Mouse (Mus musculus): ENCODE data around the gene Sdf4. TPM values are rescaled to one million over a fixed set of nuclear protein-coding genes. Genes with fewer than 3 reads are reported as not detected.

The Sdf4 gene
- total RNA-seq (2021) (100 to 1,000 TPM; 260 to 282 TPM), polyA plus RNA-seq (2012; rRNA removed) (47.5 and 50.7 TPM in 2 replicates)
- long read RNA-seq, full-length matches to known transcripts, result 212 of 236 reads
- long read RNA-seq, partial matches to known transcripts, result 21 of 236 reads
- long read RNA-seq, other reads (novel, unspliced or antisense), result 3 of 236 reads

- peak; percentile 91 for DNase-seq
Measured at GRCm38 (mm10) chr4:155992241-155992905, at the start of gene Sdf4, which contains the start of gene B3galt6. Gene Sdf4 (plus strand): TSS chr4:155992872. Gene B3galt6 (minus strand): TSS chr4:155992649.

- no peak for DNase-seq
Measured at GRCm38 (mm10) chr4:155943049-155943452, 49.6 kb upstream of the Sdf4 start.

- peak; percentile 99 for DNase-seq
Measured at GRCm38 (mm10) chr4:155943534-155944249, 49.0 kb upstream of the Sdf4 start, which contains the start of gene Ube2j2. Gene Ube2j2 (plus strand): TSS chr4:155943831.

- DNase-seq, result no peak
Measured at GRCm38 (mm10) chr4:155944271-155944670, 48.4 kb upstream of the Sdf4 start.

DNA sequence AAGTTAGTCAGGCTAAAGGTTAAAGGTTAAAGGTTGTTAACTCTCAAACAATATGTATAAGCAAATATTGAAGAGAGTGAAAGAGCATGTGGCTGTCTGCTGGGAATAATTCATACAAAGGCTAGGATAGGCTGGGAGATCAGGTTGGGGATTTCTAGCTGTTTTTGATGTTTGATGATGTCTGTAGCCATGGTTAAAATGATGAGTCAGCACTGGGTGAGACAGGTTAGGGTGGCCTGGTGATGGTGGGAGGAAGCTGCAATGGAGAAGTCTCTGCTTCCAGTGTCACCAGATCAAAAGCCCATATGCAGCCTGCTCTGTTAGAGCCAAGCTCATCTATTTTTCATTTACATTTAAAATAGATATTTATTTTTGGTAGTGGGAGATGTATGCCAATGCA lies 45.6 kb upstream of the Sdf4 start:
- no peak for DNase-seq

GRCm38 (mm10) chr4:155955491-155955890 lies 37.2 kb upstream of the Sdf4 start:
- no peak for DNase-seq

- peak; percentile 76 for DNase-seq
Measured at GRCm38 (mm10) chr4:155959275-155959674, 33.4 kb upstream of the Sdf4 start.

- peak; percentile 78 for DNase-seq
Measured at GRCm38 (mm10) chr4:155962167-155962971, 30.3 kb upstream of the Sdf4 start, which contains the start of gene C1qtnf12. Gene C1qtnf12 (plus strand): TSS chr4:155962318.

GRCm38 (mm10) chr4:155963106-155963505 lies 29.6 kb upstream of the Sdf4 start:
- no peak for DNase-seq

DNA sequence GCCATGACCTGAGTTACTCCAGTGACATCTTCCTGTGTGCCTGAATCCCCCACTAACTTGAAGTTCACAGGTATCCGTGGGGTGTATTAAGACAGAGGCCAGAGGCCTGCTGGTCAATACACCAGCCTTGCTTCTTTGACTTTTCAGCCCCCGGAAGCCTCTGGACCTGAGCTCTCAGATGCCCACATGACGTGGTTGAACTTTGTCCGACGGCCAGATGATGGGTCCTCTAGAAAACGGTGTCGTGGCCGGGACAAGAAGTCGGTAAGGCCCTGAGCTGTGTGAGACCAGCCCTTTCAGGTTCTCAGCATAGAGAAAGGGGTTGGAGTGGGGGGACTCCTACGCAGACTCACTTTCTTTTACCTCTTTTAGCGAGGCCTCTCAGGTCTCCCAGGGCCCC lies 28.3 kb upstream of the Sdf4 start:
- no peak for DNase-seq

DNA sequence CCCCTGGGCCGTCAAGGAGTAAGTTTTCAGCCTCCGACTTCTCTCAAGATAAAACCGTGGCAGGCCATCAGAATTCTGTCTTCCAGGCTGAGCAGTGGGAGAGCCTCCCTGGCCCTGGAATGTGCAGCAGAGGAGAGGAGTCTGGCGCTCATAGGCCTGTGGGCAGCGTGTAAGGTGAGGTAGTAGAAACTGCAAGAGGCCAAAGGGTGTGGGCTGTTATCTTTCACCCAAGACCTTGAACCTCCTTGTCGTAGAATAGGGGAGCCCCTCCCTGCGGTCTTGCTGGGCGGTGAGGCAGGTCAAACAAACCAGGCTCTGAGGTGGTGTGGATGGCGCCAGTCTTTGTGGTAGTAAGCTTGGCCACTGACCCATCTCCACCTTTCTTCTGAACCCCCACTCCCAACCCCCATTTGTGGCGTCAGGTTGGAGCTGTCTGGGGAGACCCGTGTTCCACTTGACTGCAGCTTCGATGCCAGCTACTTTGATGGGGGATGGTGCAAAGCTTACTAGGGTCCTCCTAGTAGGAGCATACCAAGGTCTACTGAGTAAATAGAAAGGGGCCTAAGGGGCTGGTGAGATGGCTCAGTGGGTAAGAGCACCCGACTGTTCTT lies 23.5 kb upstream of the Sdf4 start:
- DNase-seq, result no peak

DNA sequence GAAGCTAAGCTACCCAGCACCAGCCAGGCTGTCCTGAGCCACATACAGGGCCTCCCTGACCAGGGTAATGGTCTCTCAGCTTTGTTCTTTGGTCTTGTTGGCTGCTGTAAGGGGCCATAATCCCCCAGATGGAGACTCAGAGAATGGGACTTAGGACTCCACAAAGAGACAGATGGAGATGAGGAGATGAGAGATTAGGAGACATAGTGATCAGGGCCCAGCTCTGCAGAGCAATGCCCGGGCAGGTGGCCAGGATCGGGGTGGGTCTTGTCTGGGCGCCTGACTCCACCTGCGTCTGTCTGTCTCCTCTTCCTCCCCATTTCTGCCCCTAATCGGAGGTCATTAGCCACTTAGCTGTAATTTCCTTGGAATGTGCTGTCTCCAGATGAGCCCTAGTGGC lies 22.4 kb upstream of the Sdf4 start:
- DNase-seq, result no peak

- DNase-seq, result no peak
Measured at GRCm38 (mm10) chr4:155972651-155973050, 20.0 kb upstream of the Sdf4 start.

- no peak for DNase-seq
Measured at GRCm38 (mm10) chr4:155973239-155973638, 19.4 kb upstream of the Sdf4 start.

DNA sequence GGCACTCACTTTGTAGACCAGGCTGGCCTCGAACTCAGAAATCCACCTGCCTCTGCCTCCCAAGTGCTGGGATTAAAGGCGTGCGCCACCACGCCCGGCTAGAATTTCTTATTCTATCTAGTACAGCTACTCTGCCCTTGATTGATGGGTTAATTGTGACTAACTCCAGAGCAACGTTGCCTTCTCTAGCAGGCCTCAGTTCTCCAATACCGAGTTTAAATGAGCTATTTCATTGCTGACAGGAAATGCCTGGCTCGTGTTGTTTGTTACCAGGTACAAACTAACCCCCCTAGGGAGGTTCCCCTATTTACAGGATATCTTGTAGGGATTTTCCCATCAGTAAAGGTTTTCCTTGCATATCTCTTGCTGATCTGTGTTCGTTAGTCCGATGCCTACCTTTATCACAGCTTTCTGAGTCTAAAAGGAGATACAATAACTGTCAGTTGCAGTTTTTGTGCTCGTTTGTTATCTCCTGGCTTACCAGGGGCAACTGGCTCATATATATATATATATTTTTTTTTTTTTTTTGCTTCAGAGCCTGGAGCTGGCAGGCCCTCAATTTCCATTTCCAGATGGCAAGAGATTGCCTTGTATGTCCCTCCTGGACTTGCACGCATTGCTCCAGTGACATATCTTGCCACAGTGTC lies 11.1 kb upstream of the Sdf4 start:
- no peak for DNase-seq

DNA sequence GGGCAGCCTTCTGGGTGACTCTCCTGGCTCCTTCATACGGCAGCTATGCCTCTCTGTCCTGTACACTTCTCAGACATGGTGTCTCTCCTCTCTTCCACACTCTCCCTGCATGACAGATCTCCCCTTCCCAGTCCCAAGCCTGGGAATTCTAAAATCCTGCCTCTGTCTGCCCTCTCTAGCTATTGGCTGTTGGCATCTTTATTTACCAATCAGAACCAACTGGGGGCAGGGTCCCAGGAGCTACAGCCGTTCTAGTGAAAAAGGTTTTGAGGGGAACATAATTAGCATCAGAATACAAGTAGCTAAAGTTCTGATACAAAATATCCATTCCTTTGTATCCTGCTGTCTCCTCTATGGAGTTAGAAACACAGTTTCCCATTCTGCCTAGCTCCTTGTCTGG lies 8.9 kb upstream of the Sdf4 start:
- no peak for DNase-seq

GRCm38 (mm10) chr4:155991211-155991907 lies 1.3 kb upstream of the Sdf4 start:
- DNase-seq, result no peak

GRCm38 (mm10) chr4:155991908-155992230 lies 803 bp upstream of the Sdf4 start:
- no peak for DNase-seq

GRCm38 (mm10) chr4:155992906-155993547 lies 355 bp downstream of the Sdf4 start:
- DNase-seq, result peak; percentile 96

DNA sequence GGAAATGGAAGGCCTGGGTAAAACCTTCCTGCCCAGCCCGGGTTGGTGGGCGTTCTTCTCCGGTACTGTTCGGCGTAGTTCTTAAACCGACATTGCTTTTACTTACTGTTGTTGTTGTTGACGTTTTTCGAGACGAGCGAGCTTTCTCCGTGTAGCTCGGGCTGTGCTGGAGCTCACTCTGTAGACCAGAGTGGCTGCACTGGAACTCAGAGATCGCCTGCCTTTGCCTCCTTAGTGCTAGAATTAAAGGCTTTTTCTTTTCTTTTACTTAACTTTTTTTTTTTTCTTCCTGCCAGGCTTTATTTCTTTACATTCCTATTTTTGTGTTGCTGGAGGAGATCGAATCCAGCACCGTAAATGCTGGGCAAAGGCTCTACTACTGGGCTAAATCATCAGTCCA lies 934 bp downstream of the Sdf4 start:
- DNase-seq, result no peak
